Mouse (Mus musculus) thymus, adult 18-20 months (tissue): ENCODE results near the gene Srl.

Source experiments
- DNase-seq, 2 experiments: peaks; one replicate each; pipeline ENCODE4 v3.0.0; 2022; ENCODE audit warnings: mixed read lengths in 2 of 2

Gene Srl

GRCm38 (mm10) chr16:4472687-4473086 is 68.9 kb downstream of the Srl start:
- no peak for DNase-seq

DNA sequence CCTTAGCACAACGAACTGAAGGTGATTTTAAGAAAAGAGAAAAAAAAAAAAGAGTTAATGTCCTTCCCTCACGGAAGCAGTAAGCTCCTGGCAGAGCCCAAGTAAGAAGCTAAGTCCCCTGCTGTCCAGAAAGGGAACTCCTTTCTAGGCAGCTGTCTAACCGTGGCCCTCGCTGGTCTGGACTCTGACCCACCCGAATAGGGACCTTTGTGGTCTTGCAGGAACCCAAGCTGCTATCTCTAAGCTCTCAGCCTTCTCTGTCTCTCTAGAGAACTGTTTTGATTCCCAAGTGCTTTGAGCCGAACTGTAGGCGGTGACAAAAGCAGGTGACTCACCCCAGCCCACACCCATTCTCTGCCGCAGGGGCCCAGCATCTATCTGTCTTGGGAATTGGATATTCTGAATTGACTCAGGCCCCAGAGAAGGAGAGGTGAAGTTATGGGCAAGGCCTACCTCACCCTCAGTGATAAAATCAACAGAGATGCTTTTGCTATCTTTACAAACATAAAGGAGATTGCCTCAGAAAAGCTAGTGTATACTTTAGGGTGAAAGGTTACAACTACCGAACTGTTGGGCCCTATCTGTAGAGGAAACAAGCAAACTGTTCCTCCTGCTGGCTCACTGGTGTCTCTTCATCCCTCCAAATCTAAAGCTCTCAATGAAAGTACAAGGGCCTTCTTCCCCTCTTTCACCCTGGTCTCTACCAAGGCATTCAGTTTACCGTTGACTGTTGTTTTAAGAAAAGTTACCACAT is 71.8 kb downstream of the Srl start:
- no peak for DNase-seq

DNA sequence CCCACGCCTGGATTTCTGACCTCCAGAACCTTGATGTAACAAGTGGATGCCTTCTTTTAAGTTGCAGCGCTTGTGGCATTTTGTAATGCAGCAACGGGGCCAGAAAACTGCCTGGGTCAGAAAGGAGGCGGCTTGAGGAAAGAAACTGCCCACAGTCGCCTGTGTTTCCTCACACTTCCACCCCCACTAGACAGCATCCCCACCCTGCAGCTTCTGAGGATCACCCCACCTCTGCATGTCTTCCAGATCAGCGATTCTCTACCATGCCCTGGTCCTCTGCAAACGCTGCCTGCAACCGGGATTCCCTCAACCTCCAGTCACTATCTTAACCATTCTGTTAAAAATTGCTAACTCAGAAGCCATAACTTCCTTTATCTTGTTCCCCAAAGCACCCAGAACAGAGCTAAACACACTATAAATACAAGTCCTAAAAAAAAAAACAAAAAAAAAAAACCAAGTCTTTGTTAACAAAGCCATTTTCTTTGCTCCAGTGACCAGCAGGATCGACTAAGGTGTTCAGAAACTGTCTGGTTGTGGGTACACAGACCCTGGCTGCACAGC is 77.0 kb downstream of the Srl start:
- no peak for DNase-seq

GRCm38 (mm10) chr16:4457927-4458326 is 83.7 kb downstream of the Srl start:
- DNase-seq, result no peak

GRCm38 (mm10) chr16:4456391-4456790 is 85.2 kb downstream of the Srl start:
- no peak for DNase-seq

- no peak for DNase-seq
These were observed 85.9 kb downstream of the Srl start for GRCm38 (mm10) chr16:4455693-4456092.

DNA sequence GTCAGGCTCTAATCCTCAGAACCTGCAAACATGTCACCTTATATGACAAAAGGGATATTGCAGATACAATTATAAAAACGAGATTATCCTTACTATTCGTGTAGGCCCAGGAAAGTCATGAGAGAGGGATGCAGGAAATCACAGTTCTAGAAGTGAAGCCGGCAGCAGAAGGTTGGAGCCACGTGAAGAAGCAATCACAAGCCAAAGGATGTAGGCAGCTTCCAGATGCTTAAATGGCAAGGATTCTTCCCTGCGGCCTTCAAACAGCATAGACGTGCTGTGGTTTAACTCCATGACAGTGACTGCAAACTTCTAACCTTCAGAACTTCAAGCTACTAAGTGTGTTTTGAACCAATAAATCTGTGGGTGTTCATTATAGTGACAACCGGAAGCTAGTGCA is 87.1 kb downstream of the Srl start:
- no peak for DNase-seq

DNA sequence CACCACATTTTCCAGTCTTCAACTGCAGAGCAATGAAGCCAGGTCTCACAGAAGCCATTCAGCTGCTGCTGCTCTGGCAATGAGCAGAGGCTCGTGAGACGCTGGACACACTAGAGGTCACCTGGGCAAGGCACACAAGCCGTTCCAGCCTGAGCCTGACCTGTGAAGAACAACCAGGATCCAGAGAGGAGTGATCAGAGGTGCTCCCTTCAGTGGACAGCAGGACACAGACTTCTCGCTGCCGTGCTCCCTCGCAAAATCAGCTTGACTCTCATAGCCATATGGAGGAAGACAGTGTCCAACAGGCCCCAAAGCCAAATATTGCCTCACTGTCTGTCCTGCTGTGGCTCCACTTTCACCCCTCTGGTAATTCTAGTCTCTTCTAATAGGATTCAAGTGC is 92.2 kb downstream of the Srl start:
- no peak for DNase-seq

DNA sequence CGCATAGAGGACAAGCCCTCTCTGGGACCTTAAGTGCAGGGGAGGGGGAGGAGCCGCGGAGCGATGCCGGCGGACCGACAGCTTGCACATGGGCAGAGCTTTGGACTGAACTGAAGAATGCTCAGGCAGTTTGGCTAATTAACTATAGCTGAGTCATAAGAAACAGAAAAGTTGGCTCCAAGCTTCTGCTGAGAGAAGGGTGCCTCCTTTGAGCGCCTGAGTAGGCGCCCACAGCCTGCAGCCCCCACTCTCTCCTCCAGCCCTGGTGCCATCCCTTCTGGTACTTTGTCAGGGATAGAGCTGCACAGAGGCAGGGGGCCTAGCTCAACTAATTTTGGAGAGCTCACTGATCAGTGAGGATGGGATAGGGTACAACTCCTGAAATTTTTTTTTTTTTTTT is 93.4 kb downstream of the Srl start:
- DNase-seq, result no peak

DNA sequence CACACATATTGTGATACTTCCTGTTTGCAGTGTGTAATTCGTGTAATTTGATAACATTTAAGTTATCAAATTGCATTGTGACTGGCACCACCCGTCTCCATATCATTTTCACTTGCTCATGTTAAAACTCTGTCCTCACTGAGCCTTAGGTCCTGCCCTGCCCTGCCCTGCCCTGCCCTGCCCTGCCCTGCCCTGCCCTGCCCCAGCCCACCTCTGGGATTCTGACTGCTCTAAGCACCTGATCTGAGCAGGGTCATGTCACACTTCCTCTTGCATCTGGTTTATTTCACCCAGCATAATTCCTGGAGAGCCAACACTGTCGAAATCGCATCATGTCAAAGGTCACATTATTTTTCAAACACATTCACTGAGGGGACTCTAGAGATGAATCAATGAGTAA is 95.2 kb downstream of the Srl start:
- no peak for DNase-seq

- no peak for DNase-seq
These were observed 97.2 kb downstream of the Srl start for GRCm38 (mm10) chr16:4444378-4444777.

GRCm38 (mm10) chr16:4439302-4440066 is 102.1 kb downstream of the Srl start:
- no peak for DNase-seq

DNA sequence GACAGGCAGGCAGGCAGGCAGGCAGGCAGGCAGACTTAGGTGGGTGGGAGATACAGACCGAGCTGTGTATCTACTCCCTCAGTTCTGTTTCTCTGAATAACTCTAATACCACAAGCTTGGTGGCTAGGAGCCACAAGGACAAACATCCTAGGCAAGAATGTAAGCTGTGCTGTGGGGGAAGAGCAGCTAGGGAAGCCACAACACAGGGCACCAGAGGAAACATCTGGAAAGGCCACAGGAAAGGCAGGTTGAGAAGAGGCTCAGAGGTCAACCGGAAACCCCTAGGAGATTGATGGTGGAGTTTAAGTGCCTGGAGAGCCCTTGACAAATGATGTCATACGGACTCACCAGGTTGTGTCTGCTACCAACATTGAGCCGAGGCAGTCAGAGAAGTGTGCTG is 104.9 kb downstream of the Srl start:
- no peak for DNase-seq

- DNase-seq, result no peak
These were observed 106.2 kb downstream of the Srl start for GRCm38 (mm10) chr16:4435371-4435770.

DNA sequence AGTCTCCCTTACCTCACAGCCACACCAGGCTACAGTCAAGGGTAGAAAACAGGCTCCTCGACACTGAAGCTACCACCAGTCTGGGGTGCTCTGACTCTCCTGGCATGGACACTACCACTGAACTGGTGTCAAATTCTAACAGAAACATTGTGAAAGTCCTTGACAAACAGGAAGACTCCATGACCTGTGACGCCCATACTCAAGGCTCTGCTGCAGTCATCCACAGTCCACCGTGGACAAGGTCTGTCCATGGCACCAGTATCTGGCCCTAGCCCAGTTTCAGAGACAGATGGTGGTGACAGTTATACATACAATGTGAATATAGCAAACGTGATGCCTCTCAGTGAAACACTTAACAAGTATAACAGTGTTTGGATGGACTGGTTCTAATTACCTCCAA is 109.8 kb downstream of the Srl start:
- no peak for DNase-seq

- no peak for DNase-seq
These were observed 110.6 kb downstream of the Srl start for GRCm38 (mm10) chr16:4431013-4431412.

GRCm38 (mm10) chr16:4430232-4430631 is 111.4 kb downstream of the Srl start:
- DNase-seq, result no peak
